Mouse (Mus musculus): ENCODE data around the gene Siae. TPM values are rescaled to one million over a fixed set of nuclear protein-coding genes. Genes with fewer than 3 reads are reported as not detected.

Gene Siae
- polyA plus RNA-seq, 1 experiment from 2014 or later = 15.0 TPM

DNA sequence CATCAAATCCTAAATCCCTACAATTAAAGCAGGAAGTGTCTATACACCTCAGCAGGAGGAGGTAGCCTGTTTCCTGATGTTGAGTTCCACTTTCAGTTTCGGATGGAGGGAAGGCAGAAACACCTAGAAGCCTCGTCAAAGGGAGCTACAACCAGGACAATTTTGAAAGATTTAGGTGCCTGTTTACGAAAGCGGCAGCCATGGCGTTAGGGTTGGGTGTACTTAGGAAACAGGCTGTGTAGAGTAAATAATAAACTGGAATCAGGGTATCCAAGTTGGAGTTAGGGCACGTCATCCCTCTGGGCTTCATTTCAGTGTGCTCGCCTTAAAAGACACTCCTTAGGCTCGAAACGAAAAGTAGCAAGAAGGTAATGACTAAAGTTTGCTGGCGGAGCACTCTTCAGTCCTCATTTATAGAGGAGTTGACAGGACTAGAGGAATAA lies 101.0 kb downstream of the Siae start:
- ATAC-seq = peak; percentile 52
- Histone ChIP-seq H3K4me2 (replicated peaks; ENCODE audit: low read depth) (peak overlapping the region; percentile 68), H3K9me3 (ENCODE audit: control insufficient read depth) (no peaks in the 10 kb centered on the region), H3K4me1 (replicated peaks; ENCODE audit: control insufficient read depth, insufficient read depth, low read length) (no peaks in the 10 kb centered on the region), H3K27me3 (replicated peaks; ENCODE audit: control insufficient read depth, insufficient read depth, low read length) (no peaks in the 10 kb centered on the region), H3K4me3 (ENCODE audit: low read depth, low read length) (peak overlapping the region; percentile 93), H3K9ac (ENCODE audit: low read depth, low read length) (peak overlapping the region; percentile 88), H3K36me3 (ENCODE audit: control insufficient read depth, insufficient read depth) (peaks cover 27% of the 10 kb centered on the region), H3K27ac (ENCODE audit: low read depth, low read length) (peak overlapping the region; percentile 97)
- WGBS = under 1% methylated on average over 10 of the region's 10 CpGs
- TF ChIP-seq CTCF (IDR thresholded peaks at IDR 0.05; ENCODE audit: low read depth) = no peak

DNA sequence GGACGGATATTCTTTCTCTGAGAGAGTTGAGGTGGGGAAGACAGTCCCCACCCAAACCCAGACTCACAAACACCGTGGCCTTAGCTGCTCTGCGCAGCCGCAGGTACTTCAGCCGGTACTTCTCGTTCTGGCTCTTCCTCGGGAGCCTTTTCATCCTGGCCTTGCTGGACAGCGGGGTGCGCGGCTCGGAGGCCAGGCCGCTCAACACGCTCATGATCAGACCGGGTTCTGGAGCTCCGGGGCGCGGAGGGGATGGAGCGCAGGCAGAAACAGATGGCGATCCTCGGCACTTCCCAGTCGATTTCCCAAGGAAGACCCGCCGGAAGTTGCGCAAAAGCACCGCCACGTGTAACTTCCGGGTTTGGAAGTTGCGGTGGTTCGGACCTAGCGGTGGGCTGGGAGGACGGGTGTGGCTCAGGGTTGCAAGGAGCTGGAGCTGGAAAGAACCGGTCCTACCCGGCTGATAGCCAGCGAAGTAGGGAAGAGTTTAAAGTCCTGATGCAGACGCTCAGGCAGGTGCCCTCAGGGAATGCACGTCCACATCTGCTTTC lies 101.5 kb downstream of the Siae start, which contains the start of gene Tbrg1:
Tbrg1 (minus strand) TSS at position 382 of the 551 bp plus-strand sequence.
- Histone ChIP-seq H3K27me3 (replicated peaks; ENCODE audit: control insufficient read depth, insufficient read depth, low read length) (no peaks in the 10 kb centered on the region), H3K4me2 (replicated peaks; ENCODE audit: low read depth) (peak within 1 kb of the TSS; percentile 68), H3K36me3 (ENCODE audit: control insufficient read depth, insufficient read depth) (peaks cover 25% of the 10 kb centered on the region), H3K9me3 (ENCODE audit: control insufficient read depth) (no peaks in the 10 kb centered on the region), H3K9ac (ENCODE audit: low read depth, low read length) (peak within 1 kb of the TSS; percentile 88), H3K27ac (ENCODE audit: low read depth, low read length) (peak within 1 kb of the TSS; percentile 97), H3K4me3 (ENCODE audit: low read depth, low read length) (peak within 1 kb of the TSS; percentile 93), H3K4me1 (replicated peaks; ENCODE audit: control insufficient read depth, insufficient read depth, low read length) (no peaks in the 10 kb centered on the region)
- under 1% methylated on average over 36 of the region's 36 CpGs for WGBS
- ATAC-seq = peak; percentile 98
- no peak for TF ChIP-seq CTCF (IDR thresholded peaks at IDR 0.05; ENCODE audit: low read depth)

DNA sequence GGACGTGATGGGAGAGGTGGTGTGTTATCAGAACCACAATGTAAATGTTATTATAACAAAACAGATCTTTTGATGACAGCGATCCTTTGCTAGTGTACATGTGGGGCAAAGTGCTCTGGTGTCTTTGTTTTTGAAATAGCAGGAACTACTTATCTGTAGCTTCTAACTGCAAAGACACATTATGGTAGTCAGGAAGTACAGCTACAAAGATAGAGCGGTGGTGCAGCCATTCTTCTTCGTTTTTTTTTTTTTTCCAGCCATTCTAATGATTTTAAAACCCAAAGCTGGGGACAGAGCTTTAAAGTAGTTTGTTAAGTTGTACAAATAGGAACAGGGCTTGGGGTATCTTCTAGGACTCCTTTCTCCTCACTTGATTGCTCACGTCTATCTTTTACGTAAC lies 103.9 kb downstream of the Siae start:
- 77% methylated on average over 6 of the region's 6 CpGs for WGBS
- ATAC-seq = no peak
- no peak for TF ChIP-seq CTCF (IDR thresholded peaks at IDR 0.05; ENCODE audit: low read depth)
- H3K4me1 ChIP-seq (replicated peaks; ENCODE audit: control insufficient read depth, insufficient read depth, low read length) = no peaks in the 10 kb centered on the region
- H3K36me3 ChIP-seq (ENCODE audit: control insufficient read depth, insufficient read depth) = peaks cover under 1% of the 10 kb centered on the region; the same call in 1 of the 2 replicates
- no peak overlapping the region for H3K27ac ChIP-seq (ENCODE audit: low read depth, low read length)
- H3K4me2 ChIP-seq (replicated peaks; ENCODE audit: low read depth) = no peak overlapping the region
- H3K9ac ChIP-seq (ENCODE audit: low read depth, low read length) = no peak overlapping the region
- H3K9me3 ChIP-seq (ENCODE audit: control insufficient read depth) = no peaks in the 10 kb centered on the region
- H3K4me3 ChIP-seq (ENCODE audit: low read depth, low read length) = no peak overlapping the region
- no peaks in the 10 kb centered on the region for H3K27me3 ChIP-seq (replicated peaks; ENCODE audit: control insufficient read depth, insufficient read depth, low read length)

DNA sequence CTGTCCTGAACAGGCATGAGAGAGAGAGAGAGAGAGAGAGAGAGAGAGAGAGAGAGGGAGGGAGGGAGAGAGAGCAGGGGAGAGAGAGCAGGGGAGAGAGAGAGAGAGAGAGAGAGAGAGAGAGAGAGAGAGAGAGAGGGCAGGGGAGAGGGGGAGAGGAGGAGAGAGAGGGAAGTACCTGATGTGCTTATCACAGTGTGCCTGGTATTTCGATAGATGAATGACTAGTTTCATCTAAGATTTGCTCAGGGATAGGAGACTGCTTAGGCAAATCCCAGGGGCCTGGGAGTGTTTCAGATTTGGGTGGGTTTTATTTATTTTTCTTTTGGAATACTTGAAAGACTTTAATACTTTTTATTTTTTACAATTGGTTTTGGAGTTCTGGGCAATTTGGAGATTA lies 107.7 kb downstream of the Siae start:
- H3K9me3 ChIP-seq (ENCODE audit: control insufficient read depth) = no peaks in the 10 kb centered on the region
- TF ChIP-seq CTCF (IDR thresholded peaks at IDR 0.05; ENCODE audit: low read depth) = no peak
- H3K27me3 ChIP-seq (replicated peaks; ENCODE audit: control insufficient read depth, insufficient read depth, low read length) = no peaks in the 10 kb centered on the region
- 69% methylated on average over 1 of the region's 1 CpGs for whole genome bisulfite sequencing
- no peak overlapping the region for H3K27ac ChIP-seq (ENCODE audit: low read depth, low read length)
- H3K4me1 ChIP-seq (replicated peaks; ENCODE audit: control insufficient read depth, insufficient read depth, low read length) = no peaks in the 10 kb centered on the region
- no peak overlapping the region for H3K4me3 ChIP-seq (ENCODE audit: low read depth, low read length)
- ATAC-seq = no peak
- H3K36me3 ChIP-seq (ENCODE audit: control insufficient read depth, insufficient read depth) = no peaks in the 10 kb centered on the region
- H3K9ac ChIP-seq (ENCODE audit: low read depth, low read length) = no peak overlapping the region
- no peak overlapping the region for H3K4me2 ChIP-seq (replicated peaks; ENCODE audit: low read depth)

DNA sequence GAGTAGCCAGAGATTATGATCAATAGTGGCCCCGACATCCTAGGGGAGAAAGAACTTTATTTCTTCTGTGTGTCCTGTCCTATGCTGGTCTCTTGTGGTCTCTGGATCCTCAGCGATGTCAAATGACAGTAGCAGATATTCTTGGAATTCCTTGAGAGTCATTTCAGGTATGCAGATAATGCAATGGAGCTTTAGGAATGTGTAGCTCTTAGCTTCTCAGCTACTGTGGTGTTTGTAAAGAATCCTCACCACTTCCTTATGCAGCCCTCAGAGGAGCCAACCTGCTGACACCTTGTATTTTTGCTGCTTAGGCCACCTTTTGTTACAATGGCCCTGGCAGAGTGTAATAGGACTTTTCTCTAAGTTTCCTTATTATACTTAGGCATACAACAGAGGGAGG lies 109.1 kb downstream of the Siae start:
- H3K4me1 ChIP-seq (replicated peaks; ENCODE audit: control insufficient read depth, insufficient read depth, low read length) = no peaks in the 10 kb centered on the region
- H3K4me3 ChIP-seq (ENCODE audit: low read depth, low read length) = no peak overlapping the region
- TF ChIP-seq CTCF (IDR thresholded peaks at IDR 0.05; ENCODE audit: low read depth) = no peak
- H3K27me3 ChIP-seq (replicated peaks; ENCODE audit: control insufficient read depth, insufficient read depth, low read length) = no peaks in the 10 kb centered on the region
- H3K27ac ChIP-seq (ENCODE audit: low read depth, low read length) = no peak overlapping the region
- H3K4me2 ChIP-seq (replicated peaks; ENCODE audit: low read depth) = no peak overlapping the region
- H3K36me3 ChIP-seq (ENCODE audit: control insufficient read depth, insufficient read depth) = no peaks in the 10 kb centered on the region
- no peak overlapping the region for H3K9ac ChIP-seq (ENCODE audit: low read depth, low read length)
- no peaks in the 10 kb centered on the region for H3K9me3 ChIP-seq (ENCODE audit: control insufficient read depth)
- 59% methylated on average over 2 of the region's 2 CpGs for WGBS
- ATAC-seq = no peak

DNA sequence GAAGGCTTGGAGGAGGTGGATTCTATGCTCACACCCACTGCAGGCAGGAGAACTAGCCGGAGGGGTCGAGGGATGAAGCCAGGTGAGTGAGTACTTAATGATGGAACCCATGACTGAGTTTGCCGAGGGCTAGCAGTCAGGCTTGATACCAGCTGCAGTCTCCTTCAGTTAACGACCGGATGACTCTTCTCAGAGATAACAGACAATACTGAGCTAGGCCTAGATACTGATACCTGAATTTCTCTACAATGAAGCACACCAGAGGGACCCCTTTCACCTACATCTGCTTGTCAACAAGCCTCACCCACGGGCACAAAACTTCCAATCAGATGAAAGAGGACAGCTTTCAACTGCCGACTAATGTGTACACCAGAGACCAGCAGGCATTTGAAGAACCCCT lies 110.5 kb downstream of the Siae start:
- no peak overlapping the region for H3K9ac ChIP-seq (ENCODE audit: low read depth, low read length)
- 62% methylated on average over 7 of the region's 7 CpGs for WGBS
- H3K9me3 ChIP-seq (ENCODE audit: control insufficient read depth) = no peaks in the 10 kb centered on the region
- H3K4me3 ChIP-seq (ENCODE audit: low read depth, low read length) = no peak overlapping the region
- TF ChIP-seq CTCF (IDR thresholded peaks at IDR 0.05; ENCODE audit: low read depth) = no peak
- no peaks in the 10 kb centered on the region for H3K36me3 ChIP-seq (ENCODE audit: control insufficient read depth, insufficient read depth)
- no peak overlapping the region for H3K27ac ChIP-seq (ENCODE audit: low read depth, low read length)
- H3K4me1 ChIP-seq (replicated peaks; ENCODE audit: control insufficient read depth, insufficient read depth, low read length) = no peaks in the 10 kb centered on the region
- H3K27me3 ChIP-seq (replicated peaks; ENCODE audit: control insufficient read depth, insufficient read depth, low read length) = no peaks in the 10 kb centered on the region
- H3K4me2 ChIP-seq (replicated peaks; ENCODE audit: low read depth) = no peak overlapping the region
- ATAC-seq = no peak

All from intestine, postnatal 0 days (tissue).